In genomic region chr19:46984726-46985622, GRCm38 (mm10) we compare ENCODE assay signal across 12 mouse cellular contexts. TPM values are rescaled to one million over a fixed set of nuclear protein-coding genes. Genes with fewer than 3 reads are reported as not detected.
A peak's percentile ranks its signal among the peaks of the same experiment; 100 is the strongest.
DNase-seq lines count a peak whose midpoint lies in the region; ATAC-seq and TF ChIP-seq lines count a peak whose summit lies in the region.
"Had no signal": no experiment of that assay in that cellular context is flagged by ENCODE, and none has a peak within 500 bp of the region (broad histone marks: within the 10 kb centered on the region; RNA-seq: fewer than 3 reads in every experiment).

No protein-coding gene starts in this region.

- H3K27ac ChIP-seq in liver, postnatal 0 days (ENCODE audit: low read depth): peak overlapping the region; percentile 79
- H3K27ac ChIP-seq: forebrain, embryonic 15.5 days; hindbrain, embryonic 12.5 days; limb, embryonic 13.5 days had no signal

- peaks cover 83% of the 10 kb centered on the region for H3K4me1 ChIP-seq in G1E (ENCODE audit: insufficient read depth, low read depth, low read length)
- H3K4me1 ChIP-seq in liver, postnatal 0 days (ENCODE audit: insufficient read depth): peaks cover 59% of the 10 kb centered on the region
- H3K4me1 ChIP-seq: forebrain, embryonic 15.5 days had no signal

- no peak for ATAC-seq in G1E (ENCODE audit: extremely low read depth, insufficient number of reproducible peaks, low FRiP score, poor library complexity, severe bottlenecking)
- ATAC-seq in erythroblast, adult 5-6 weeks (replicated peaks; ENCODE audit: low FRiP score, poor library complexity, severe bottlenecking): peak; percentile 42; the same call in 1 of the 2 replicates
- no peak for ATAC-seq in liver, postnatal 0 days
- ATAC-seq in monocyte, adult 5-6 weeks (replicated peaks; ENCODE audit: insufficient number of reproducible peaks, low FRiP score, low TSS enrichment, poor library complexity, severe bottlenecking): peak; percentile 68
- ATAC-seq: forebrain, embryonic 15.5 days had no signal

- no peak overlapping the region for H3K9ac ChIP-seq in liver, postnatal 0 days (replicated peaks)
- H3K9ac ChIP-seq: forebrain, embryonic 15.5 days; hindbrain, embryonic 12.5 days; limb, embryonic 13.5 days had no signal

- no peaks in the 10 kb centered on the region for H3K9me3 ChIP-seq in G1E (replicated peaks)
- H3K9me3 ChIP-seq in liver, postnatal 0 days (ENCODE audit: low read length): no peaks in the 10 kb centered on the region
- H3K9me3 ChIP-seq: forebrain, embryonic 15.5 days; hindbrain, embryonic 12.5 days; limb, embryonic 13.5 days had no signal

- TF ChIP-seq EP300 in liver, postnatal 0 days (IDR thresholded peaks at IDR 0.05; ENCODE audit: low read depth): no peak

- DNase-seq in G1E (ENCODE audit: low spot score): no peak
- peak; percentile 31 for DNase-seq in liver, postnatal 0 days
- DNase-seq in adrenal gland, adult 8-10 months: no peak
- no peak for DNase-seq in kidney, postnatal 10 days
- DNase-seq in heart, adult 8-10 months (ENCODE audit: low spot score): no peak
- DNase-seq: heart, adult 11 months; thymus, postnatal 4 days had no signal

- H3K4me2 ChIP-seq in liver, postnatal 0 days (ENCODE audit: low read depth, low read length): peak overlapping the region; percentile 51
- H3K4me2 ChIP-seq: forebrain, embryonic 15.5 days; hindbrain, embryonic 12.5 days had no signal

- peak overlapping the region; percentile 62; the same call in 1 of the 2 replicates for H3K4me3 ChIP-seq in G1E (ENCODE audit: low read depth, low read length)
- no peak overlapping the region for H3K4me3 ChIP-seq in liver, postnatal 0 days (ENCODE audit: low read depth, low read length)
- H3K4me3 ChIP-seq: forebrain, embryonic 15.5 days; hindbrain, embryonic 12.5 days; limb, embryonic 13.5 days had no signal

- no peaks in the 10 kb centered on the region for H3K27me3 ChIP-seq in G1E (ENCODE audit: insufficient read depth, low read length)
- H3K27me3 ChIP-seq in liver, postnatal 0 days (ENCODE audit: insufficient read depth, low read length): no peaks in the 10 kb centered on the region
- H3K27me3 ChIP-seq: forebrain, embryonic 15.5 days; hindbrain, embryonic 12.5 days; limb, embryonic 13.5 days had no signal

- WGBS in liver, postnatal 0 days (ENCODE audit: insufficient replicate concordance): 63% methylated on average over 13 of the region's 13 CpGs

- H3K36me3 ChIP-seq in G1E (replicated peaks): no peaks in the 10 kb centered on the region
- no peaks in the 10 kb centered on the region for H3K36me3 ChIP-seq in liver, postnatal 0 days (replicated peaks; ENCODE audit: insufficient read depth, low read length)
- H3K36me3 ChIP-seq: forebrain, embryonic 15.5 days; hindbrain, embryonic 12.5 days; limb, embryonic 13.5 days had no signal

- TF ChIP-seq CTCF in G1E (IDR thresholded peaks at IDR 0.05; ENCODE audit: low read depth, low read length): no peak
- no peak for TF ChIP-seq CTCF in liver, postnatal 0 days (IDR thresholded peaks at IDR 0.05; ENCODE audit: low read depth)

RNA-seq across cellular contexts. Expression of gene Ina, which starts 29.5 kb away (rescaled TPM):
- total RNA-seq in G1E (2014; fragmentation: Nextera tagmentation): not detected in 2 replicates
- 0.11 and 0.12 TPM in 2 replicates for total RNA-seq in G1E (2017)
- polyA plus RNA-seq in G1E (2012): not detected in 2 replicates
- not detected in 2 replicates for total RNA-seq in erythroblast, adult 5-6 weeks (2015; ENCODE audit: low replicate concordance)
- not detected in 2 replicates for total RNA-seq in erythroblast, adult 5-6 weeks (2017; ENCODE audit: low replicate concordance)
- polyA plus RNA-seq in liver, postnatal 0 days (2015; fragmentation: Nextera tagmentation; extraction: Ambion mirVana): not detected in 2 replicates
- total RNA-seq in monocyte, adult 5-6 weeks (2017): not detected in 3 replicates
- 1 to 10 TPM; 6.1 to 9.9 (median 7.6) TPM for total RNA-seq in adrenal gland, adult 8-10 months (2022)
- total RNA-seq in heart, adult 8-10 months (2022): under 1 TPM in 2 of 4 experiments, not detected in 2; 0.06 to 0.19 TPM

RNA-seq across cellular contexts. Expression of gene Nt5c2, which starts 30.0 kb away (rescaled TPM):
- 148 TPM in 2 replicates for total RNA-seq in G1E (2014; fragmentation: Nextera tagmentation)
- 136 and 158 TPM in 2 replicates for total RNA-seq in G1E (2017)
- polyA plus RNA-seq in G1E (2012): 7.2 and 17.0 TPM in 2 replicates
- total RNA-seq in erythroblast, adult 5-6 weeks (2015; ENCODE audit: low replicate concordance): 20.2 and 22.4 TPM in 2 replicates
- 20.9 and 22.4 TPM in 2 replicates for total RNA-seq in erythroblast, adult 5-6 weeks (2017; ENCODE audit: low replicate concordance)
- polyA plus RNA-seq in liver, postnatal 0 days (2015; fragmentation: Nextera tagmentation; extraction: Ambion mirVana): 30.2 and 36.1 TPM in 2 replicates
- total RNA-seq in monocyte, adult 5-6 weeks (2017): 45.4 to 63.8 TPM (median 58.6 TPM) in 3 replicates
- total RNA-seq in adrenal gland, adult 8-10 months (2022): 10 to 100 TPM; 44.2 to 83.0 (median 65.5) TPM
- 10 to 100 TPM; 58.1 to 68.9 (median 64.7) TPM for total RNA-seq in heart, adult 8-10 months (2022)

Comparison
In these comparisons a context has a peak if more than half of its experiments do, and no peak if none do; other contexts are left out.
1. ATAC-seq: peak in erythroblast, adult 5-6 weeks (single experiment) and monocyte, adult 5-6 weeks (single experiment); none in G1E (single experiment) and liver, postnatal 0 days (single experiment).